Mouse (Mus musculus) lung, postnatal 36 days (tissue): Measurements from ENCODE around the gene Gm8082.
"Not testable (repeated sequence)": the region's sequence is repeated elsewhere in the genome, so short reads cannot be mapped to it uniquely, and the experiment has no call there.

Experiments used
- DNase-seq: peaks from one replicate; pipeline ENCODE4 v3.0.0; 2022; ENCODE audit warnings: mixed read lengths

Gm8082 gene

DNA sequence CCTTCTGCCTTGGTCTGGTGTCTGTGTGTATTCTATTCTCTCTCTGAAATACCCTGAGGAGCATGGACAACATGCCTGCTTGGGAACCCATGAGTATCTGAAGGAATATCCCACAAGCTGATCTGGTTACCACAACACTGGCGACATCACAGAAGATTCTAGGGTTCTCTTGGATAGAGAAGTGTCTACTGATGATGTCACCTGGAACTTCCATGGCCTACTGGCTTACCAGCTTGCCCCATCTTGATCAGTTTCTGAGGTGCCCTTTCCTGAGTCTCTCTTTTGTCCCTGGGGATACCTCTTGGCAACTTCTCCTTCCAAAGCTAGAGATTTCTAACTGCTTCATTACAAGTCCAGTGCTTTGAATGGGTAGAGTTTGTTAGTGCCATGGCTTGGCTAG is at the start of gene Gm8082:
TSS of gene Gm8082 (minus strand) at position 101 of the 400 bp plus-strand sequence.
- not testable (repeated sequence) for DNase-seq

DNA sequence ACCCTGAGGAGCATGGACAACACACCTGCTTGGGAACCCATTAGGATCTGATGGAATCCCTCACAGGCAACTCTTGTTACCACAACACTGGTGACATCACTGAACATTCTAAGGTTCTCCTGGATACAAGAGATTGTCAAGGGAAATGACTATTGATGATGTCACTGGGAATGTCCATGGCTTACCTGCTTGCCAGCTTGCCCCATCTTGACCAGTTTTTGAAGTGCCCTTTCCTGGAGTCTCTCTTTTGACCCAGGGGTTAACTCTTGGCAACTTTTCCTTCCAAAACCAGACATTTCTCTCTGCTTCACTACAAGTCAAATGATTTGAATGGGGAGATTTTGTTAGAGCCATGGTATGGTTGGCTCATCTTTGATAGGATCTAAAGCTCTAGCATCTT is 22.1 kb upstream of the Gm8082 start, which contains the start of gene Gm10376:
TSS of gene Gm10376 (minus strand) at position 101 of the 400 bp plus-strand sequence.
- DNase-seq: not testable (repeated sequence)
